Mouse (Mus musculus) liver, postnatal 0 days (tissue): ENCODE measurements around the gene Tjp1.

Experiments
- CTCF ChIP-seq: sonication (generic); IDR thresholded peaks from 2 replicates; pipeline ENCODE4 v1.5.1; 2016; ENCODE audit warnings: antibody characterized with exemption, low read depth
- EP300 ChIP-seq: IDR thresholded peaks from 2 replicates; pipeline ENCODE4 v1.6.1; 2016; ENCODE audit warnings: antibody characterized with exemption, low read depth, mild to moderate bottlenecking

DNA sequence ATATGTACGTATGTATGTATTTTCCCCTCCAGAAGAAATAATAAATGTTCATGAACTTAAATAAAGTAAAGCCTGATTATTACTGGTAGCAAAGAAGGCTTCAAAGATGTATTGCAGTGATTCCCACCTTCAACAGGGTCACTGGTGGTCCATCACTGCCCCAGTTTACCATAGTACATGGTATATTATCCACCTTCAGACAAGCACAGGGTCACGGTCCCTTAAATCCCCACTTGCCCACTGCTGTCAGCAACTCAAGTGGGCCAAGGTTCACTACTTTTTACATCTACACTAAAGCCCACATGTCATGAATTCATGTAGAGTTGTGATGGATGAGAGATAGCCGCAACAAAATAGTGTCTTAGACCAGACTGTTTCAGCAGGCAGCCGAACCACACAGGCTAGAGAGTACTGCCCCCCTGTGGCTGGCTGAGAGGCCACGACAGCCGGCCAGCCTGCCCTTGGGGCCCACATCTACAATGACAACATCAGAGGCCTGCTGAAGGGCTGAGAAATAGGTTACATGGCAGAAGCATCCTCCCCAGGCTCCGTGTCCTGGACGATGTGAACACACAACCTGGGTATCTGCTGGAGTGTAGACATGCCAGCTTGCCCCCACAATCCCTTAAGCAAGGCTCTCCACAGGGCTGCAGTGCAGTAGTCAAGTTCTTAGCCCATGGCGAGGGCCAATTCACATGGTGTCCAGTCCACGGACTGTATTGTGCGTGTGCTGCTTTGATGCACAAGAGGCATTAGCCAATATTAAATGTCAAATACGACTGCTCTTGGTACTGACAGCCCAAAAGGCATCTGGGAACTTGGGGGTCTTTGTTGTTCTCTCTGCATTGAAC is 29.6 kb downstream of the Tjp1 start:
- TF ChIP-seq CTCF (peak; percentile 83), EP300 (no peak)
